Mouse (Mus musculus) thymus, postnatal 10 days (tissue): ENCODE data around the gene Fbxl18.
"Not testable (repeated sequence)": the region's sequence is repeated elsewhere in the genome, so short reads cannot be mapped to it uniquely, and the experiment has no call there.

Experiments
- DNase-seq, 2 experiments: peaks; one replicate each; pipeline ENCODE4 v3.0.0; 2021; ENCODE audit warnings: low spot score in 2 of 2

Gene Fbxl18

GRCm38 (mm10) chr5:142899932-142900533 lies 4.8 kb upstream of the Fbxl18 start:
- no peak for DNase-seq

GRCm38 (mm10) chr5:142899057-142899601 lies 3.9 kb upstream of the Fbxl18 start:
- DNase-seq, result no peak

- no peak for DNase-seq
Measured at GRCm38 (mm10) chr5:142898316-142898715, 3.1 kb upstream of the Fbxl18 start.

GRCm38 (mm10) chr5:142897568-142898248 lies 2.5 kb upstream of the Fbxl18 start:
- no peak for DNase-seq

GRCm38 (mm10) chr5:142896713-142897112 lies 1.5 kb upstream of the Fbxl18 start:
- no peak for DNase-seq

- DNase-seq, result no peak
Measured at GRCm38 (mm10) chr5:142896192-142896591, 971 bp upstream of the Fbxl18 start.

GRCm38 (mm10) chr5:142891396-142891795 lies 3.8 kb downstream of the Fbxl18 start:
- no peak for DNase-seq

- not testable (repeated sequence) for DNase-seq
Measured at GRCm38 (mm10) chr5:142887533-142887932, 7.7 kb downstream of the Fbxl18 start.

- DNase-seq, result no peak
Measured at GRCm38 (mm10) chr5:142886761-142887160, 8.5 kb downstream of the Fbxl18 start.

- no peak for DNase-seq
Measured at GRCm38 (mm10) chr5:142886181-142886580, 9.0 kb downstream of the Fbxl18 start.

GRCm38 (mm10) chr5:142882471-142882870 lies 12.8 kb downstream of the Fbxl18 start:
- no peak for DNase-seq

GRCm38 (mm10) chr5:142881936-142882335 lies 13.3 kb downstream of the Fbxl18 start:
- no peak for DNase-seq

GRCm38 (mm10) chr5:142880806-142881516 lies 14.3 kb downstream of the Fbxl18 start:
- DNase-seq, result no peak

- DNase-seq, result no peak
Measured at GRCm38 (mm10) chr5:142880246-142880645, 15.0 kb downstream of the Fbxl18 start.

GRCm38 (mm10) chr5:142879318-142880175 lies 15.7 kb downstream of the Fbxl18 start:
- DNase-seq, result peak; percentile 71 to 93

GRCm38 (mm10) chr5:142878570-142878969 lies 16.7 kb downstream of the Fbxl18 start:
- no peak for DNase-seq

GRCm38 (mm10) chr5:142877337-142878280 lies 17.6 kb downstream of the Fbxl18 start:
- DNase-seq, result peak; percentile 95 to 98

GRCm38 (mm10) chr5:142876896-142877295 lies 18.3 kb downstream of the Fbxl18 start:
- DNase-seq, result no peak

GRCm38 (mm10) chr5:142875513-142875905 lies 19.7 kb downstream of the Fbxl18 start:
- no peak for DNase-seq

GRCm38 (mm10) chr5:142874791-142875512 lies 20.3 kb downstream of the Fbxl18 start:
- DNase-seq, result no peak
